Mouse (Mus musculus): ENCODE measurements at regions not wholly inside any gene's neighbourhood (a gene's known extent, or its start where the extent isn't known, plus 50 kb on each side); places are given as distances from the start of the nearest gene placed in this dataset.

DNA sequence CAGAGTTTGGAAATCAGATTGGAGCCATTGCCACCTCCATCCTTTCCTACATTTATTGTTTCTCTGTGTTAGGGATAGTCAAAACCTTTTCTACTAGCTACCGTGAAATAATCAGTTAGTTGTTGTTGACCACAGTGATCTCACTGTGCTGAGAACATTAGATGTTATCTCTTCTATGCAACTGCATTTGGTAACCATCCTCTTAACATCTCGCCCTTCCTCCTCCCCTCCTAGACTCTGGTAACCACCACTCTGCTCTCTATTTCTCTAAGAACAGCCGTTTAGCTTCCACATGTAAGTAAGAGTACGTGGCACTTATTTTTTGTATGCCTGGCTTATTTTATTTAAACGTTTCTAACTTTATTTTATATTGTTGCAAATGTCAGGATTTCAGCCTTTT, 139.8 kb upstream of the Egln3 start:
- Histone ChIP-seq H3K27me3 (ENCODE audit: control insufficient read depth, insufficient read depth, low read depth, low read length) (no peaks in the 10 kb centered on the region), H3K9ac (ENCODE audit: low read depth, low read length) (no peak overlapping the region), H3K4me2 (ENCODE audit: low read depth, low read length) (no peak overlapping the region), H3K4me1 (ENCODE audit: control insufficient read depth, low read depth, low read length) (no peaks in the 10 kb centered on the region), H3K9me3 (replicated peaks; ENCODE audit: control insufficient read depth, low read length) (no peaks in the 10 kb centered on the region), H3K4me3 (ENCODE audit: low read depth, low read length) (no peak overlapping the region), H3K27ac (ENCODE audit: low read length) (no peak overlapping the region), H3K36me3 (ENCODE audit: control insufficient read depth, insufficient read depth) (no peaks in the 10 kb centered on the region)
- 54% methylated on average over 5 of the region's 5 CpGs for WGBS (ENCODE audit: insufficient replicate concordance)
- no peak for ATAC-seq (ENCODE audit: low read depth)

DNA sequence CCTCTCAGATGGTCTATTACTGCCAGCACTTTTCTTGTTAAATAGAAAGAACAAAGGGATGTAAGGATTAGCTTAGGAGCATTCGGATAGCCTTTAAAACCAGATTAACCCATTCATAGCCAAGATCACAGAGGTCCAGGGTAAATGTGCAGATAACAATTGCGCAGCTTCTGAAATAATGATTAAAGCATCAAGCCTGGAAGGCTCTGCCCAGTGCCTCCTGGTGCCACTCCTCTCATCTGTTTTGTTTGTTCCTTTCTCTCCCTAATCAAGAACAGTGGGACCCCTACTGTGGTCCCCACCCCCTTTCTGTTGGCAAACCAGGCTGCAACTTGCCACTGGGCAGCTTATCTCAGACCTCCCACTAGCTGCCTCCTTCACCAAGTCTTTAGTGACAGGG, 131.8 kb upstream of the Egln3 start:
- Histone ChIP-seq H3K27ac (ENCODE audit: low read length) (no peak overlapping the region), H3K4me2 (ENCODE audit: low read depth, low read length) (no peak overlapping the region), H3K27me3 (ENCODE audit: control insufficient read depth, insufficient read depth, low read depth, low read length) (no peaks in the 10 kb centered on the region), H3K36me3 (ENCODE audit: control insufficient read depth, insufficient read depth) (no peaks in the 10 kb centered on the region), H3K4me1 (ENCODE audit: control insufficient read depth, low read depth, low read length) (no peaks in the 10 kb centered on the region), H3K9me3 (replicated peaks; ENCODE audit: control insufficient read depth, low read length) (no peaks in the 10 kb centered on the region), H3K4me3 (ENCODE audit: low read depth, low read length) (no peak overlapping the region), H3K9ac (ENCODE audit: low read depth, low read length) (no peak overlapping the region)
- no peak for ATAC-seq (ENCODE audit: low read depth)
- 43% methylated on average over 2 of the region's 2 CpGs for WGBS (ENCODE audit: insufficient replicate concordance)

DNA sequence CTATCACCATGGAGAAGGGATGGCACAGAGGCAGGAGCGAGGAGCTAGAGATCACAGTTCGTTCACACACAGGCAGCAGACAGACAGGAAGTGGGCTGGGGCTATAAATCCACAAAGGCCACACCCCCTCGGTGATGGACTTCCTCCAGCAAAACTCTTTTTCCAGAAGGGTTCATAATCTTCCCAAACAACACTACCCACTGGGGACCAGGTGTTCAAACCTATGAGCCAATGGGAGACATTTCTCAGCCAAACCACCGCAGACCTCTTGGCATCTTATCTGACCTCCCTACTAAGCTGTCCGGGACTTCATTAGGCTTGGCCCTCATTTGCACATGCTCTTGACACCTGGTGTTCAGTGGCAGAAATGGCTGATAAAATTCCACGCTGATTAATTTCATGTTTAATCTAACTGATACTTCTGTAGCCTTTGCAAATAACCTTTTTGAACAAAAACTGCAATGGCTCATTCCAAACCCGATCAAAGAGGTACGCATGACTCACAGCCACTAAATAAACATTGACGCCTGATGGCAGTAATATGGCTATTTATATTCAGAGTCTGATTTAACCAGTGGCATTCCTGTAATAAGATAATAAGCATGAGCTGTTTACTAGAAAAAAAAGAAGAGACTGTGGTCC, 131.0 kb upstream of the Egln3 start:
- Histone ChIP-seq H3K9me3 (replicated peaks; ENCODE audit: control insufficient read depth, low read length) (no peaks in the 10 kb centered on the region), H3K9ac (ENCODE audit: low read depth, low read length) (no peak overlapping the region), H3K4me3 (ENCODE audit: low read depth, low read length) (no peak overlapping the region), H3K4me2 (ENCODE audit: low read depth, low read length) (no peak overlapping the region; the same call in 1 of the 2 replicates), H3K27ac (ENCODE audit: low read length) (no peak overlapping the region), H3K27me3 (ENCODE audit: control insufficient read depth, insufficient read depth, low read depth, low read length) (no peaks in the 10 kb centered on the region), H3K4me1 (ENCODE audit: control insufficient read depth, low read depth, low read length) (no peaks in the 10 kb centered on the region), H3K36me3 (ENCODE audit: control insufficient read depth, insufficient read depth) (no peaks in the 10 kb centered on the region)
- ATAC-seq (ENCODE audit: low read depth): no peak
- 48% methylated on average over 9 of the region's 9 CpGs for WGBS (ENCODE audit: insufficient replicate concordance)

DNA sequence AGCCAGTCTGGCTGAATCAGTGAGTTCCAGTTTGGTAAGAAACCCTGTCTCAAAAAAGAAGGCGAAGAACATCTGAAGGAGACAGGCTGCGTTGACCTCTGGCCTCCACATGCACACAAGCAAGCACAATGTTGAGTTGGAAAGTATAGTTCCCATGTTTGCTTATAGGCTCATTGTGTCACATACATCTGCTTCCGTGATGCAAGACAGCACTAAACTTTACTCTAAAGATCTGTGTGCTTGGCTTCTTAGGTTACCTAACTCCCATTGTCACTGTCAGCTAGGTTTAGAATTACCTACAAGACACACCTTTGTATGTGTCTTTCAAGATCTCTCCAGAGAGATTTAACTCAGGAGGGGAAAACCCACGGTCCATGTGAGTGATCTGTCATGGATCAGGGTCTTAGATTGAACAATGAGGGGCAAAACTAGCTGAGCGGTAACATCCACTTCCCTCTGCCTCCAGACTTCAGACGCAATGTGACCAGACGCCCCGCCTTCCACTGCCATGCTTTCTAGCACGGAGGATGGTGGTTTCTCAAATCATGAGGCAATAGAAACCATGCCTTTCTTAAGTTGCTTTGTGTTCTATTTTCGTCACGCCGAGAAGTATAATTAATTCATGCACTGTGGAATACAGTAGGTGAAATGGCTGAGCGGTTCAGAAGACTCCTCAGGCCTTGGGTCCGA, 130.1 kb upstream of the Egln3 start:
- Histone ChIP-seq H3K36me3 (ENCODE audit: control insufficient read depth, insufficient read depth) (no peaks in the 10 kb centered on the region), H3K27me3 (ENCODE audit: control insufficient read depth, insufficient read depth, low read depth, low read length) (no peaks in the 10 kb centered on the region), H3K27ac (ENCODE audit: low read length) (no peak overlapping the region), H3K4me1 (ENCODE audit: control insufficient read depth, low read depth, low read length) (no peaks in the 10 kb centered on the region), H3K9ac (ENCODE audit: low read depth, low read length) (no peak overlapping the region), H3K9me3 (replicated peaks; ENCODE audit: control insufficient read depth, low read length) (no peaks in the 10 kb centered on the region), H3K4me3 (ENCODE audit: low read depth, low read length) (no peak overlapping the region), H3K4me2 (ENCODE audit: low read depth, low read length) (no peak overlapping the region; the same call in 1 of the 2 replicates)
- ATAC-seq (ENCODE audit: low read depth): no peak
- 62% methylated on average over 14 of the region's 14 CpGs for WGBS (ENCODE audit: insufficient replicate concordance)

DNA sequence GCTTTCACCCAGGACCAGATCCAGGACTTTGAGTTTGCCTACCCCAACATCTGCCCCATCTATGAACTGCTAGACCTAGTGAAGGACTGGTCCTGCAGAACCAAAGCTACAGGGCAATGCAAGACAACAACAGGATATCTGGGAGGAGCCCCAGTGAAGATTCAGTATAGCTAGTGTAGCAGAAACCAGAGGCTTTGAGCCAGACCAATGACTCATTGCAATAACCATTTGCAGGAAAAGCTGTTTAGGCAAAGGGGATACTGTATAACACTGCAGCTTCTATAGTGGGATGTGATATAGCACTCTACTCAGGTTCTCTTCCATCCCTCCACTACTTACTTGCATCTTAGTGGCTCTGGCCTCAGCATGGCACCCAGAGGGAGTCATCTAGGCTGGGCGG, 123.8 kb upstream of the Egln3 start:
- Histone ChIP-seq H3K4me2 (ENCODE audit: low read depth, low read length) (no peak overlapping the region), H3K27ac (ENCODE audit: low read length) (no peak overlapping the region), H3K4me1 (ENCODE audit: control insufficient read depth, low read depth, low read length) (no peaks in the 10 kb centered on the region), H3K9ac (ENCODE audit: low read depth, low read length) (no peak overlapping the region), H3K9me3 (replicated peaks; ENCODE audit: control insufficient read depth, low read length) (no peaks in the 10 kb centered on the region), H3K27me3 (ENCODE audit: control insufficient read depth, insufficient read depth, low read depth, low read length) (no peaks in the 10 kb centered on the region), H3K4me3 (ENCODE audit: low read depth, low read length) (no peak overlapping the region), H3K36me3 (ENCODE audit: control insufficient read depth, insufficient read depth) (no peaks in the 10 kb centered on the region)
- peak; percentile 30; the same call in 1 of the 2 replicates for ATAC-seq (ENCODE audit: low read depth)
- 57% methylated on average over 1 of the region's 1 CpGs for WGBS (ENCODE audit: insufficient replicate concordance)

DNA sequence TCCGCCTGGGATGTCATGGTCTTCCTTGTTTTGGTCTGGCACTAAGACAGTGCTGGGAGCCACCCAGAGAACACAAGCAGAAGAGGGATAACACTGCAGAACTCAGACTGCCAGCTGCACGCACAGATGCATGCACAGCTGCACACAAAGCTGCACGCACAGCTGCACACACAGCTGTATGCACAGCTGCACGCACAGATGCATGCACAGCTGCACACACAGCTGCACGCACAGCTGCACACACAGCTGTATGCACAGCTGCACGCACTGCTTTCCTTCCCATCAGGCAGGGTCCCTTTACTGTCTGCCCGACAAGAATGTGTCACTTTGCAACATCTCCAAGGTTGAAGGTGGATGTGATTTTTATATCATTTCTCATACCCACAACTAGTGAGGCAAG, 122.9 kb upstream of the Egln3 start:
- Histone ChIP-seq H3K27me3 (ENCODE audit: control insufficient read depth, insufficient read depth, low read depth, low read length) (no peaks in the 10 kb centered on the region), H3K27ac (ENCODE audit: low read length) (no peak overlapping the region), H3K36me3 (ENCODE audit: control insufficient read depth, insufficient read depth) (no peaks in the 10 kb centered on the region), H3K9ac (ENCODE audit: low read depth, low read length) (no peak overlapping the region), H3K4me2 (ENCODE audit: low read depth, low read length) (no peak overlapping the region), H3K4me1 (ENCODE audit: control insufficient read depth, low read depth, low read length) (no peaks in the 10 kb centered on the region), H3K9me3 (replicated peaks; ENCODE audit: control insufficient read depth, low read length) (no peaks in the 10 kb centered on the region), H3K4me3 (ENCODE audit: low read depth, low read length) (no peak overlapping the region)
- 77% methylated on average over 7 of the region's 7 CpGs for WGBS (ENCODE audit: insufficient replicate concordance)
- ATAC-seq (ENCODE audit: low read depth): no peak

DNA sequence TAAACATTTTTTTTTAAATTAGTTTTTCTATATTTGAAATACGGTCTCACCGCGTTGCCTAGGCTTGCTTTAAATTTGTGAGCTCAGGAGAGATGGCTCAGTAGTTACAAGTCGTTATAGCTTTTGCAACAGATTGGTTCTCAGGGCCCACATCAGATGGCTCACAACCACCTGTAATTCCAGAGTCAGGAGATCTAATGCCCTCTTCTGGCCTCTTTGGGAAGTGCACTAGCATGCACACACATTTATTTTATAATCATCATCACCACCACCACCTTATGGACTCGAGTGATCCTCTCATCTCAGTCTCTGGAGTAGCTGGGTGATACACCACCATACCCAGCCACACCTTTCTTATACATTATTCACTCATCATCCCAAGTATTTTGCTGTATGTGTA, 116.9 kb upstream of the Egln3 start:
- no peak overlapping the region for H3K9ac ChIP-seq (ENCODE audit: low read depth, low read length)
- no peaks in the 10 kb centered on the region for H3K9me3 ChIP-seq (replicated peaks; ENCODE audit: control insufficient read depth, low read length)
- H3K27ac ChIP-seq (ENCODE audit: low read length): no peak overlapping the region
- H3K36me3 ChIP-seq (ENCODE audit: control insufficient read depth, insufficient read depth): no peaks in the 10 kb centered on the region
- no peak for ATAC-seq (ENCODE audit: low read depth)
- H3K4me2 ChIP-seq (ENCODE audit: low read depth, low read length): no peak overlapping the region
- no peak overlapping the region for H3K4me3 ChIP-seq (ENCODE audit: low read depth, low read length)
- no peaks in the 10 kb centered on the region for H3K27me3 ChIP-seq (ENCODE audit: control insufficient read depth, insufficient read depth, low read depth, low read length)
- WGBS (ENCODE audit: insufficient replicate concordance): 76% methylated on average over 5 of the region's 5 CpGs
- no peaks in the 10 kb centered on the region for H3K4me1 ChIP-seq (ENCODE audit: control insufficient read depth, low read depth, low read length)

DNA sequence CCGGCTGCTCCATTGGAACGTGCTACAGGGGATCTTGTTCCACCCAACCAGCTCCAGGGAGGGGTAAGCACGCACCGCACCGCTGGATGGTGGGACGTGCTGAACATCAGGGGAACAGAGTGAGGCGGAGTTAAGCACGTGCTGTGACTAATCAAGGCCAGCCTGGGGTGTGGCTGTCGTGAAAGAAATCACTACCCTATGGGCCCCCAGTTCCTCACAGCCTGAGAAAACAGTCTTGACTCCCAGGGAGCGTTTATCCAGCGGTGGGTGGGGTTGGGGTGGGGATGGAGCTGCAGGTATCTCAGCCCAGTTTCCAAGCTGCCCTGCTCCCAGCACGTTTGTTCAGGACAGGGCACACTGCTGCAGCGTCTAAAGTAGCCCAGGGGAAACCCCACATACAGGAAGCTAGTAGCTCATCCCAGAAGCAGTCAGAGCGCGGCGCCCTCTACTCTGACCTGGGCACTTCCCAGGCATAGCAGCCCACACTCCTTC, 113.4 kb upstream of the Egln3 start:
- H3K4me2 ChIP-seq (ENCODE audit: low read depth, low read length): no peak overlapping the region; the same call in 1 of the 2 replicates
- no peaks in the 10 kb centered on the region for H3K9me3 ChIP-seq (replicated peaks; ENCODE audit: control insufficient read depth, low read length)
- H3K4me1 ChIP-seq (ENCODE audit: control insufficient read depth, low read depth, low read length): peaks cover 3% of the 10 kb centered on the region
- no peaks in the 10 kb centered on the region for H3K36me3 ChIP-seq (ENCODE audit: control insufficient read depth, insufficient read depth)
- 8% methylated on average over 16 of the region's 16 CpGs for WGBS (ENCODE audit: insufficient replicate concordance)
- no peak overlapping the region for H3K27ac ChIP-seq (ENCODE audit: low read length)
- peak; percentile 80 for ATAC-seq (ENCODE audit: low read depth)
- no peaks in the 10 kb centered on the region; the same call in 1 of the 2 replicates for H3K27me3 ChIP-seq (ENCODE audit: control insufficient read depth, insufficient read depth, low read depth, low read length)
- H3K4me3 ChIP-seq (ENCODE audit: low read depth, low read length): no peak overlapping the region
- H3K9ac ChIP-seq (ENCODE audit: low read depth, low read length): no peak overlapping the region

DNA sequence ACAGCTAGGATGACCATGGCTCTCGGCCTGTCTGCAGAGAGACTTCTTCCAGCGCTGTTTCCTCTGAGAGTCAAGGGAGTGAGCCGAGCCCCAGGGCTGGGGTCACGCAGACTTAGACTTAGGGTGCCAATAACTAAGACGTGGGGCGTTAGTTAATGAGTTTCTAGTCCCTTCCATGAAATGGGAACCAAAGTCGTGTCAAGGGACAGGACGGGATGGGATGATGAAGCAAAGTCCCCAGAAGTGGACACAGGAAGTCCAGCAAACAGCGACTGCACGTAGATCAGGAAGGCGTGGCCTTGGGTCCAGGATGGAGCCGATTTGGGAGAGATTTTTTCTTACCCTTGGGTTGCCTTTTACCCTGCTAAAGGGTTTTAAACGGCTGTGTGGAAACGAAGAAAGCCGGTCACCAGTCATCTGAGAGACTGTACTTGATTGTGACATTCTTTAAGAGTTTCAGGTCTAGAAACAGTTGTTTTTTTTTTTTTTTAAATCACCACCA, 112.5 kb upstream of the Egln3 start:
- Histone ChIP-seq H3K9me3 (replicated peaks; ENCODE audit: control insufficient read depth, low read length) (no peaks in the 10 kb centered on the region), H3K9ac (ENCODE audit: low read depth, low read length) (no peak overlapping the region), H3K4me3 (ENCODE audit: low read depth, low read length) (no peak overlapping the region), H3K36me3 (ENCODE audit: control insufficient read depth, insufficient read depth) (no peaks in the 10 kb centered on the region), H3K4me1 (ENCODE audit: control insufficient read depth, low read depth, low read length) (peaks cover 3% of the 10 kb centered on the region), H3K4me2 (ENCODE audit: low read depth, low read length) (no peak overlapping the region), H3K27ac (ENCODE audit: low read length) (no peak overlapping the region), H3K27me3 (ENCODE audit: control insufficient read depth, insufficient read depth, low read depth, low read length) (no peaks in the 10 kb centered on the region; the same call in 1 of the 2 replicates)
- no peak for ATAC-seq (ENCODE audit: low read depth)
- 50% methylated on average over 15 of the region's 15 CpGs for WGBS (ENCODE audit: insufficient replicate concordance)

All from liver, embryonic 16.5 days (tissue).